Mouse (Mus musculus): ENCODE measurements around the gene Thra. TPM values are rescaled to one million over a fixed set of nuclear protein-coding genes. Genes with fewer than 3 reads are reported as not detected.

The Thra gene
- total and polyA plus RNA-seq, 3 experiments = 1.1 to 3.9 (median 3.8) TPM

DNA sequence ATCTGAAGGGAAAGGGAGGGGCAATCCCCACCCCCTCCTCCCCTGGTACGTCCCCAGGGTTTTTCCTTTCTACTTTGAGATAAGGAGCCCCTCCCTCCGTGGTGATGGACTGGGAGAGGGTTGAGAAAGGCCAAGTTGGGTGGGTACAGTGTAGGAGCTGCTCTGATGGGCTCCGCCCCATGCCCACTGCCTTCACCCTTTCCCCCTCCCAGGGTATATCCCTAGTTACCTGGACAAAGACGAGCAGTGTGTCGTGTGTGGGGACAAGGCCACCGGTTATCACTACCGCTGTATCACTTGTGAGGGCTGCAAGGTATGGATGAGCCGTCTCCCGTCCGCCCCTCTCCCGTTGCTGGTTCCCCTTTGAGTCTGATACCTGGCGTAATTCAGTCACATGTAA, 16.3 kb downstream of the Thra start:
- Histone ChIP-seq H3K4me3 (replicated peaks in 1 of 3; ENCODE audit: low read depth in 2 of 3, low read length in 2 of 3, poor library complexity in 1 of 3) (no peak overlapping the region), H3K9ac (ENCODE audit: insufficient read depth, low read depth) (no peak overlapping the region), H3K27me3 (replicated peaks) (no peaks in the 10 kb centered on the region), H3K27ac (ENCODE audit: insufficient read depth, low read depth) (no peak overlapping the region), H3K36me3 (replicated peaks in 1 of 2; ENCODE audit: control insufficient read depth in 1 of 2, insufficient read depth in 1 of 2, low read length in 1 of 2) (no peaks in the 10 kb centered on the region), H3K4me1 (ENCODE audit: control insufficient read depth in 1 of 2, insufficient read depth in 2 of 2) (peaks cover 21 to 46% of the 10 kb centered on the region in 2 experiments), H3K4me2 (ENCODE audit: insufficient read depth, low read depth, poor library complexity, severe bottlenecking) (no peak overlapping the region), H3K79me2 (replicated peaks; ENCODE audit: control insufficient read depth, extremely low read depth, insufficient read depth, poor library complexity, severe bottlenecking) (no peaks in the 10 kb centered on the region), H3K9me3 (replicated peaks; ENCODE audit: low read length) (no peaks in the 10 kb centered on the region)
- TF ChIP-seq KAT2A (IDR thresholded peaks at IDR 0.05; ENCODE audit: insufficient replicate concordance, low read length) = no peak
- in situ Hi-C loops (cut with MboI; ENCODE audit: low pct_ligation_motif_present, low pct_unique_long_range_greater_than_20kb, low sequenced_read_pairs) = no loop called here
- no peak for DNase-seq (ENCODE audit: extremely low read depth)
- dilution Hi-C loops (cut with MboI; ENCODE audit: extremely low pct_ligation_motif_present, extremely low pct_unique_long_range_greater_than_20kb, low sequenced_read_pairs) = no loop called here

DNA sequence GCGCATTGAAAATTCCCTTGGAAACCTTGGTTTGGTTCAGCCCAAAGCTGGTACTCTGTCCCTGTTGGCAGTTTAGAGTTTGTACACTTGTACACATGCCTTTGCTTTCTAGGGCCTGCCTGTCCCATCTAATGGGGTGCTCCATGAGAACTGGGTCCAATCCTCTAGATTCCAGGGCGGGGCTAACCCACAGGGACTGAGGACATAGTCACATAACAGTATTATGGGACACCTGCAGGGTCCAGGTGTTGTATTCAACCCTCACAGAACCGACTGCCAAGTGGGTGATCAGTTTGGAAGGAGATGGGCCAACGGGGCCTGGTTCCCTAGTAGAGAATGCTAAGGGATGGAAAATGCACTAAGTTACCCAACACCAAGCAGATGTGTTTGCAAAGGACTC, 21.5 kb downstream of the Thra start:
- no peaks in the 10 kb centered on the region for H3K27me3 ChIP-seq (replicated peaks)
- dilution Hi-C loops (cut with MboI; ENCODE audit: extremely low pct_ligation_motif_present, extremely low pct_unique_long_range_greater_than_20kb, low sequenced_read_pairs) (no loop called here), in situ Hi-C loops (cut with MboI; ENCODE audit: low pct_ligation_motif_present, low pct_unique_long_range_greater_than_20kb, low sequenced_read_pairs) (no loop called here)
- no peak for TF ChIP-seq SMC3 (IDR thresholded peaks at IDR 0.05; ENCODE audit: low read depth, low read length)
- no peak for TF ChIP-seq NRF1 (IDR thresholded peaks at IDR 0.05; ENCODE audit: low read depth, low read length)
- no peak for TF ChIP-seq NELFE (IDR thresholded peaks at IDR 0.05; ENCODE audit: low read depth, low read length)
- no peak for TF ChIP-seq CHD1 (IDR thresholded peaks at IDR 0.05; ENCODE audit: low read depth, low read length)
- TF ChIP-seq TCF12 (IDR thresholded peaks at IDR 0.05; ENCODE audit: low read depth, low read length) = no peak
- TF ChIP-seq ETS1 (conservative IDR thresholded peaks at IDR 0.05; ENCODE audit: low read depth, low read length) = no peak
- TF ChIP-seq POLR2AphosphoS2 (IDR thresholded peaks at IDR 0.05; ENCODE audit: low read depth, low read length) = no peak
- no peak for TF ChIP-seq JUND (conservative IDR thresholded peaks at IDR 0.05; ENCODE audit: low read depth, low read length)
- TF ChIP-seq MAFK (IDR thresholded peaks at IDR 0.05; ENCODE audit: insufficient replicate concordance, low read length) = no peak
- no peak for TF ChIP-seq ZMIZ1 (IDR thresholded peaks at IDR 0.05; ENCODE audit: low read depth, low read length)
- no peak for TF ChIP-seq MEF2A (IDR thresholded peaks at IDR 0.05; ENCODE audit: borderline replicate concordance, low read depth, low read length)
- TF ChIP-seq BHLHE40 (IDR thresholded peaks at IDR 0.05; ENCODE audit: low read depth, low read length) = no peak
- TF ChIP-seq CTCF (conservative IDR thresholded peaks at IDR 0.05 in 1 of 2, IDR thresholded peaks at IDR 0.05 in 1 of 2; ENCODE audit: low read depth in 2 of 2, low read length in 2 of 2) = no peak
- TF ChIP-seq ELF1 (IDR thresholded peaks at IDR 0.05; ENCODE audit: low read depth, low read length) = no peak
- TF ChIP-seq JUN (IDR thresholded peaks at IDR 0.05; ENCODE audit: insufficient read depth, low read depth, low read length) = no peak
- TF ChIP-seq USF2 (conservative IDR thresholded peaks at IDR 0.05; ENCODE audit: low read depth, low read length) = no peak
- TF ChIP-seq MAX (IDR thresholded peaks at IDR 0.05; ENCODE audit: low read length) = no peak
- H3K79me2 ChIP-seq (replicated peaks; ENCODE audit: control insufficient read depth, extremely low read depth, insufficient read depth, poor library complexity, severe bottlenecking) = no peaks in the 10 kb centered on the region
- no peak overlapping the region for H3K9ac ChIP-seq (ENCODE audit: insufficient read depth, low read depth)
- H3K4me3 ChIP-seq (replicated peaks in 1 of 3; ENCODE audit: low read depth in 2 of 3, low read length in 2 of 3, poor library complexity in 1 of 3) = no peak overlapping the region
- H3K36me3 ChIP-seq (replicated peaks in 1 of 2; ENCODE audit: control insufficient read depth in 1 of 2, insufficient read depth in 1 of 2, low read length in 1 of 2) = peaks cover 0 to 1% of the 10 kb centered on the region in 2 experiments
- no peaks in the 10 kb centered on the region for H3K9me3 ChIP-seq (replicated peaks; ENCODE audit: low read length)
- no peak overlapping the region for H3K27ac ChIP-seq (ENCODE audit: insufficient read depth, low read depth)
- H3K4me2 ChIP-seq (ENCODE audit: insufficient read depth, low read depth, poor library complexity, severe bottlenecking) = no peak overlapping the region
- peaks cover 3 to 23% of the 10 kb centered on the region in 2 experiments for H3K4me1 ChIP-seq (ENCODE audit: control insufficient read depth in 1 of 2, insufficient read depth in 2 of 2)
- no peak for DNase-seq (ENCODE audit: extremely low read depth)
